Mouse (Mus musculus): ENCODE data around the gene Pdlim1. TPM values are rescaled to one million over a fixed set of nuclear protein-coding genes. Genes with fewer than 3 reads are reported as not detected.

Gene Pdlim1
- polyA plus RNA-seq, 1 experiment from 2014 or later: 122 TPM

DNA sequence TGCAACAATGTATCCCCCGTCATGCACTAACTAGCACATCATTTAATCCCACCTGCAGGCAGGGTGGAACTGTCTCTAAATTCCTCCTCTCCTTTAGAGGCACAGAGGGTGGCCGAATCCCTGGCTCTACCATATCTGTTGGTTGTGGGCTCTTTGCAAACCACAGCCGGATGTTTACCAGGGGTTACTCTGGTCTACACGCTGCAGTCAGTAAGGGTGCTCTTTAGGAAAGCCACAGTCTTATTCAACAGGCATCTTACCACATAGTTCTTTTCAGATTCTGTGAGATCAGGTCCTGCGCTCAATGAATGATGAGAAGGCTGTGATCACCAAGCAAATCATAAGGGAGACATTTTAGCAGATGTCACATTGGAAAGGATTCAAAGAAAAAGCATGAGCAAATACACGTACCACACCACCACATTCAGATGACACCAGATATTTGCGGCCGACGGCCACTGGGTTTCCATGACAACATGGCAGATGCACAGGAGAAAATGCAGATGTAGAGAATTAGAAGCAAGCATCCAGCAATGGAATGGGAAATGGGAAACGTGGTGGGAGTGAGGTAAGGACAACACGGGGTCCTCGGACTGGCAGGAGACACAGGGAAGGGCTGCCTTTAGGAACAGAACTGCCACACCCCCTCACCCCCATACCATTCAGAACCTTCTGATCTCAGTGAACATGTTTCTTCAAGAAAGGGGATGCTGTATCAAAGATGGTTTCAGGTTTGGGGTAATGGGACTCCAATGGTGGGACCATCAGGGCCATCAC lies 28.5 kb upstream of the Pdlim1 start:
- Histone ChIP-seq H3K4me3 (no peak overlapping the region), H3K4me1 (peaks cover 34% of the 10 kb centered on the region), H3K27ac (replicated peaks) (no peak overlapping the region), H3K36me3 (replicated peaks) (no peaks in the 10 kb centered on the region), H3K27me3 (replicated peaks; ENCODE audit: low read depth, poor library complexity, severe bottlenecking) (no peaks in the 10 kb centered on the region), H3K9me3 (no peaks in the 10 kb centered on the region)
- DNase-seq (ENCODE audit: low spot score): no peak
- WGBS: 86% methylated on average over 12 of the region's 12 CpGs

DNA sequence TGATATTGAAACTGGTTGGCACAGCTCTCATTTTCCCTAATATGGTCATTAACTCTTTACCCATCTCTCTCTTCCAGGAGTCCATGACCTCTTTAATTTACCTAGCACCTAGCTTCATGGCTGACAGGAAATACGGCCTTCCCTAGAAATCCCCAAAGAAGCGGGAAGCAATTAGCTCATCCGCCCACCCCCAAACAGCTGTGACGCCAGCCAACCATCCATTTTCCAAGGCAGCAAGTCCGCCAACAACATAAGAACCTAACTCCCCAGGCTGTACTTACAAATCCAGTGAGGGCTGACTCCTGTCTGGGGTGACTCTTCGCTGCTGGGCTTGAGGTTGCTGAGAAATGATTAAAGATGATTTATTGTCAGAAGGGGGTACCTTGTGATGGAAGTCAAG lies 27.5 kb upstream of the Pdlim1 start:
- 70% methylated on average over 6 of the region's 6 CpGs for WGBS
- no peaks in the 10 kb centered on the region for H3K27me3 ChIP-seq (replicated peaks; ENCODE audit: low read depth, poor library complexity, severe bottlenecking)
- no peaks in the 10 kb centered on the region for H3K9me3 ChIP-seq
- H3K4me3 ChIP-seq: no peak overlapping the region
- no peak overlapping the region for H3K27ac ChIP-seq (replicated peaks)
- no peaks in the 10 kb centered on the region for H3K36me3 ChIP-seq (replicated peaks)
- no peak for DNase-seq (ENCODE audit: low spot score)
- peaks cover 25% of the 10 kb centered on the region for H3K4me1 ChIP-seq

DNA sequence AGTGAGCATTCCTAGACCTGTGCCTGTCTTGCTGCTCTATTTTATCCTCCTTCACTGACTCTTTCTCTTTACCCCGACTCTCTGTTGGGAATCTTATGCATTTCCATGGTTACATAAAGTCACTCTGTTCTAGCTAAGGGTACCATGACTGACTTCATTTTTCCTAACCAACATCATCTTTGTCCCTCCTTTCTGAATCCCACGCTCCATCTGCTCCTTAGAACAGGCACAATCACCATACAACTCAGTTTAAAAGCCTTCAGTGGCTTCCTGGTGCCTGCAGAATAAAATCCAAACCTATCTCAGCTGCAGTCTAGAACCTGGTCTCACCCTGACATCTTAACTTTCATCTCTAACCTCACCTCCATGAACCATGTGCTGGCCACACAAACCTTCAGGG lies 26.9 kb upstream of the Pdlim1 start:
- 86% methylated on average over 2 of the region's 2 CpGs for WGBS
- no peak for DNase-seq (ENCODE audit: low spot score)
- H3K27ac ChIP-seq (replicated peaks): 0 out of 2 replicates have a peak overlapping the region, but pooled peaks have one; percentile 40

DNA sequence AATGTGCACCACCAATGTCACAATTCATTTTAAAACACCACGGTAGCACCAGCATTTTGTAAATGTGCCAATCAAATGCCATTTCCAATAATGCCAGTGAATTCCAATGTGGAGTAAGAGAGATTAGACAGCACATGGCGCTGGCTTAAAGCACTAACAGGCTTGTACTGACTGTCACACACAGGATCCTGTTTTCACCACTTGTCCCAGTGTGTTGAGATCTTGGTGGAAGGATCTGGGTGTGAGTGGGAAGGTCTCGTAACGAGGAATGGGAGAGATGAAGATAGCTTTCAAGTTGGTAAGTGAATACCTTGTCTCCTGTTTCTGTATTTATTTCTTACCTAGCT lies 26.1 kb upstream of the Pdlim1 start:
- H3K4me3 ChIP-seq: no peak overlapping the region
- no peaks in the 10 kb centered on the region for H3K9me3 ChIP-seq
- H3K27me3 ChIP-seq (replicated peaks; ENCODE audit: low read depth, poor library complexity, severe bottlenecking): no peaks in the 10 kb centered on the region
- DNase-seq (ENCODE audit: low spot score): no peak
- WGBS: 51% methylated on average over 4 of the region's 4 CpGs
- peaks cover 18% of the 10 kb centered on the region for H3K4me1 ChIP-seq
- H3K36me3 ChIP-seq (replicated peaks): no peaks in the 10 kb centered on the region
- H3K27ac ChIP-seq (replicated peaks): peak overlapping the region; percentile 40; the same call in 1 of the 2 replicates

More for the DNA sequence above, 26.9 kb upstream of the Pdlim1 start:
- Histone ChIP-seq H3K27me3 (replicated peaks; ENCODE audit: low read depth, poor library complexity, severe bottlenecking) (no peaks in the 10 kb centered on the region), H3K4me3 (no peak overlapping the region), H3K4me1 (peaks cover 22% of the 10 kb centered on the region), H3K36me3 (replicated peaks) (no peaks in the 10 kb centered on the region), H3K9me3 (no peaks in the 10 kb centered on the region)

DNA sequence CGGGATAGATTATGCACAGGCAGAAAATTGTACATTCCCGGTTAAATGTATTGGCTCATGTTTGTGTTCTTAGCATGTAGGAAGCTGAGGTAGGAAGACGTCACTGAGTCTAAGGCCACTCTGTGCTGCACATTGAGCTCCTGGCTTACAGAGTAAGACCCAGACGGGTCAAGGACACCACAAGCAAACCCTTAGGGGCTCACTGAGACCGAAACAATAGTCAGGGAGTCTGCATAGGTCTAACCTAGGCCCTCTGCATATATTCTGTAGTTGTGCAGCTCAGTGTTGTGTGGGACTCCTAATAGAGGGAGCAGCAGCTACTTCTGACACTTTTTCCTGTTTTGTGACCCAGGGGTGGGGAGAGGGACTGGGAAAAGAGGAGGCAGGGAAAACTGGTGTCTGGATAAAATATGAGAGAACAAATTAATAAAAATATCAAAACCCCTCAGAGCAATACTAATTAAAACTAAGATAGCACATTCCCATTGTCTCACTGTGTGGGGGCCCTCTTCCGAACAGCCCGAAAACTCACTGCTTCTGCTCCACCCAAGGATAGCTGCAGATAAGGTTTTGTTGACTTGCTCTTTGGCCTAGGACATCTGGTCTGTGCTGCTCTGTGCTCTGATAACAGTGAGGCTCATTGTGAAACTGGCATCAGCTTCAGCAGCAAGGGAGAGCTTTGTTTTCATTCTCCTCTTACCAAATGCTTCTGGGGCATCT lies 25.6 kb upstream of the Pdlim1 start:
- no peak for DNase-seq (ENCODE audit: low spot score)
- H3K9me3 ChIP-seq: no peaks in the 10 kb centered on the region
- 54% methylated on average over 7 of the region's 7 CpGs for WGBS
- H3K4me3 ChIP-seq: no peak overlapping the region
- no peaks in the 10 kb centered on the region for H3K27me3 ChIP-seq (replicated peaks; ENCODE audit: low read depth, poor library complexity, severe bottlenecking)
- H3K4me1 ChIP-seq: peaks cover 18% of the 10 kb centered on the region
- H3K36me3 ChIP-seq (replicated peaks): no peaks in the 10 kb centered on the region
- peak overlapping the region; percentile 40; the same call in 1 of the 2 replicates for H3K27ac ChIP-seq (replicated peaks)

DNA sequence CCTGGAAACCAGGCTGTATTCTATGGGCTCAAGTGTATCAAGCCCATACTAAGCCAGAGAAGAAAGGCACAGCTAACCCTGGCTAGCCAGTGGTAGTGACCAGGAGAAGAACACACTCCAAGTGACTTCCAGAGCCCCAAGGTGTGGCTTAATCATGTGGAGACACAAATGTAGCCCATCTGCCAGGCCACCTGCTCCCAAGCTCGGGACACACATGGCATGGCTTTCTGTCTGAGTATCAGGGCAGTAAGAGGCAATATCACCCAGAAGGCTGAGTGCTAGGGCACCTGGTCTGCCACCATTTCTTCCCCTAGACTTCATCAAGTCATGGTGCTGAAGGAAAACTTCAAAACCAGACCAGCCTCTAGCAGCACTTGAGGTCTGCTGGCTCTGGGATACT lies 22.6 kb upstream of the Pdlim1 start:
- Histone ChIP-seq H3K27ac (replicated peaks) (no peak overlapping the region), H3K4me1 (peaks cover 16% of the 10 kb centered on the region)
- 83% methylated on average over 1 of the region's 1 CpGs for WGBS

DNA sequence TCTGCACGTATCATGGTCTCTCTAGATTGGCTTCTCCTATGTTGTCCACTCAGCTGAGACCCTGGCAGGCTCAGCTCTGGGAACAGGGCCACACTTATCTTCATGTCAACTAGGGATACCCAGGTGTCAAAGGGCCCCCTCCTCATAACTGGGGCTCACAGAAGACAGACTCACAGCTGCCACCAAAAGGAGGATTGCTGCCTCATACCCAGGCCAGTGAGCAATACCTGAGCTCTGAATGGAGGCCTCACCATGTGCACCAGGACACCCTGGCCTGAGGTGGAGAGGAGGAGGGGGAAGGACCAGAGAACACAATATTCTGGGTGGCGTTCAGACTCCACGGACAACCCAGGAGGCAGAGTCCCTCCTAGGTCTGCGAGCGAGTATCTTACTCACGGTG lies 22.1 kb upstream of the Pdlim1 start:
- Histone ChIP-seq H3K27ac (replicated peaks) (no peak overlapping the region), H3K4me1 (peaks cover 13% of the 10 kb centered on the region), H3K9me3 (no peaks in the 10 kb centered on the region), H3K4me3 (no peak overlapping the region), H3K36me3 (replicated peaks) (no peaks in the 10 kb centered on the region), H3K27me3 (replicated peaks; ENCODE audit: low read depth, poor library complexity, severe bottlenecking) (no peaks in the 10 kb centered on the region)
- no peak for DNase-seq (ENCODE audit: low spot score)
- 97% methylated on average over 6 of the region's 6 CpGs for WGBS

More for the DNA sequence above, 22.6 kb upstream of the Pdlim1 start:
- H3K27me3 ChIP-seq (replicated peaks; ENCODE audit: low read depth, poor library complexity, severe bottlenecking): no peaks in the 10 kb centered on the region
- DNase-seq (ENCODE audit: low spot score): no peak
- H3K36me3 ChIP-seq (replicated peaks): no peaks in the 10 kb centered on the region
- no peaks in the 10 kb centered on the region for H3K9me3 ChIP-seq
- H3K4me3 ChIP-seq: no peak overlapping the region

DNA sequence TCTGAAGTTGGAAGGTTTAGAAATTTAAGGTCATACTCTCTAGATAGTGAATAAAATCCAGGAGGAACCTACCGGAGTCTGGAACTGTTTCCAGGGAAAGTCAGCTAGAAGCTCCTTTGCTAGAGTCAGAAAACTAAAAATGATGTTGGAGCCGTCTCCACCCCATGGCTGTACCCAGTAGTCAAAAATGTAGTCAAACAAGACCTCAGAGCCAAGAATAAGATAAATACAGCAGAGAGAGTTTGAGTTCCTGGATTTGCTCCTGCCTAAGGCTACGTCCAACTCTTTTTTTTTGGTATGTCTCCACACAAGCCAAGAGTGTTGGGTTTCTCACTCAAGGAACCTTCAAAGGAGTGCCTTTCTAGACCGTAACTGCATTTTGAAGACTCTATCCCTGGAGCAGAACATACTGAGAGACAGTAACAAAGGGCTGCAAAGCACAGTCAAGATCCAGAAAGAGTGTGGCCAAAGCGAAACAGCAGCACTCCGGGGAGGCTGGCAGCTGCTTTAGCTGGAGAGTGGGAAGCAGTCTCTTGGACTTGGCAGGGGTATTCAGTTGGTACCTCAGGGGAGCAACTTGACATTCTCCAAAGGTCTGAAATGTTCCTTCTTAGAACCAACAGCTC lies 18.6 kb upstream of the Pdlim1 start:
- Histone ChIP-seq H3K27me3 (replicated peaks; ENCODE audit: low read depth, poor library complexity, severe bottlenecking) (no peaks in the 10 kb centered on the region), H3K27ac (replicated peaks) (no peak overlapping the region), H3K4me3 (no peak overlapping the region), H3K36me3 (replicated peaks) (no peaks in the 10 kb centered on the region), H3K9me3 (no peaks in the 10 kb centered on the region), H3K4me1 (peaks cover 4% of the 10 kb centered on the region; the same call in 1 of the 2 replicates)
- DNase-seq (ENCODE audit: low spot score): no peak
- WGBS: 86% methylated on average over 6 of the region's 6 CpGs

DNA sequence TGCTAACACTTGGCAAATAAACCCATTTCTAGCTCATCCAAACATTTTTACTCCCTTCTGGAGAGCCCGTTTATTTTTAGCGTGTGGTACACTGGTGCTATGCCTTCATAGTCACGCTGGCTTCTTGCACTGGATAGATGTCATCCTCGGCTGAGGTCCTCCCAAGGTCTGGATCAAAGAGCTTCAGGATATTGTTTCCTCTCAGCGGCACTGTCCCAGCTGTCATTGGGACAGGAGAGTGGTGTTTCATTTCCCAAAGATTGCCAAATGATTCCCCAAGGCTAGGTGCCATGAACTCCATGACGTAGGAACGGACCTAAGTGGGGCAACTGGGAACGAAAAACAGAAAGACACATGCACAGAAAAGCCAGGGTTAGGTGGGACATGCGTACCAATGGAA lies 16.8 kb upstream of the Pdlim1 start:
- no peak overlapping the region for H3K27ac ChIP-seq (replicated peaks)
- no peak overlapping the region for H3K4me3 ChIP-seq
- WGBS: 90% methylated on average over 9 of the region's 9 CpGs
- DNase-seq (ENCODE audit: low spot score): no peak
- H3K27me3 ChIP-seq (replicated peaks; ENCODE audit: low read depth, poor library complexity, severe bottlenecking): no peaks in the 10 kb centered on the region
- peaks cover 4% of the 10 kb centered on the region; the same call in 1 of the 2 replicates for H3K4me1 ChIP-seq
- no peaks in the 10 kb centered on the region for H3K9me3 ChIP-seq
- no peaks in the 10 kb centered on the region for H3K36me3 ChIP-seq (replicated peaks)

DNA sequence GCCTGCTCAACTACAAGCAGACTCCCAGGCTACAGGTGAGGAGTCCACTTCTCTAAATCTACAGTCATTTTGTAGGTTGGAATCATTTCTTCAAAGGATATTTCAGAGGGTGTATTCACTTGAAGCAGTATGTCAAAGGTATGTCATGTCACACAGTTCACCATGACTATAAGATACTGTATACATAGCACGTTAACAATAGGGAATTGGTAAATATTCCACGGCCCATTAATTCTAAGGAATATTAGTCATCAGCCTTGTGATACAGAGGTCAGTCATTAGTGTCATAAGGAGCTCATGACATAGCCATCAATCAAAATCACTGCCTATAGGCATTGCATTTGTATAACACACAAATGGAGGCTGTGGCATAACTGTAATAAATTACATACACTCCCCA lies 13.1 kb upstream of the Pdlim1 start:
- Histone ChIP-seq H3K36me3 (replicated peaks) (no peaks in the 10 kb centered on the region), H3K27me3 (replicated peaks; ENCODE audit: low read depth, poor library complexity, severe bottlenecking) (no peaks in the 10 kb centered on the region), H3K4me1 (no peaks in the 10 kb centered on the region), H3K9me3 (no peaks in the 10 kb centered on the region; the same call in 1 of the 2 replicates), H3K27ac (replicated peaks) (no peak overlapping the region), H3K4me3 (no peak overlapping the region)
- DNase-seq (ENCODE audit: low spot score): no peak
- 93% methylated on average over 2 of the region's 2 CpGs for WGBS

DNA sequence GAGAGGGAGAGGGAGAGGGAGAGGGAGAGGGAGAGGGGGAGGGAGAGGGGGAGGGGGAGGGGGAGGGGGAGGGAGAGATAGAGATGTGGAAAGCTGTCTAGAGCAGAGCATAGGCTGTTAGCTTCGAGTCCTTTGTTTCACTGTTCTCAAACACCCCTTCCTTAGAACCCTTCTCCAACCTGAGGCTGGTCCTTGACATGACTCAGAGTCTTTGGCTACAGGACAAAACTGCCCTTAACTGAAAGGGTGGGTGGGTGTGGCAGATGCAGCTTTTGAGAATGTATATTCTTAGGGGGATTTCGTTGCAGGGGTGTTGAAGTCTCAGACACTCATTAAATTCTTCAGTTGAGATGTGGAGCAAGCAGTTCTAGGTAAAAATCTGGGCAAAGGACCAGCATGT lies 11.8 kb upstream of the Pdlim1 start:
- no peak overlapping the region for H3K4me3 ChIP-seq
- no peaks in the 10 kb centered on the region for H3K4me1 ChIP-seq
- WGBS: 74% methylated on average over 2 of the region's 2 CpGs
- no peak for DNase-seq (ENCODE audit: low spot score)
- no peaks in the 10 kb centered on the region for H3K36me3 ChIP-seq (replicated peaks)
- H3K27me3 ChIP-seq (replicated peaks; ENCODE audit: low read depth, poor library complexity, severe bottlenecking): no peaks in the 10 kb centered on the region
- no peaks in the 10 kb centered on the region; the same call in 1 of the 2 replicates for H3K9me3 ChIP-seq
- no peak overlapping the region for H3K27ac ChIP-seq (replicated peaks)

DNA sequence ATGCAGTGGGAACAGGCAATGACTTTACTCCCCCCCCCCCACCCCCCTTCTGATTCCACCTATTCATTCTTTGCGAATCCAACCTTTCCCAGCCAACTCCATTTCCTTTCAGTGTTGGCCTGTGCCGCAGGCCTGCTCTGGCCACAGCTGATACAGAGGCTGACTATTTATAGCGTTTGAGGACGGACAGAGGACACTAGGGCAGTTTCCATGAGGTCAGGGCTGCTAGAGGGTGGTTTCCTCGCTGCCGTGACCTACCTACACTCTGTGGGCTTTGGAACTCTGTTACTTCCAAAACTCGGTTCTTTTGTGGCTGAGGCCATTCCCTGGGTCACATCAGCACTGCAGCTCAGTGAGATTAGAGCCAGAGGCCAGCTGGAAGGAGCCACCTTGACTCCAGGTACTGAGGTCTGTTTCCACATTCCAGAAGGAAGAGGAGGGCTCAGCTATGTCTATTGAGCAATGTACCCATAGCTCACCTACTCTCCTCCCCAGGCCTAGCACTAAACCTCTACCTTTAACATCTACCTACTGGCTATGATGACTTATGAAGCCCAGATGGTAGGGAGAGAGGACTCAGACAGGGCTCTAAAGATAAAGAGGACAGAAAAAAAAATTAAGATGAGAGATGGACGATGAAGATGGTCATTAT lies 6.9 kb upstream of the Pdlim1 start:
- DNase-seq (ENCODE audit: low spot score): no peak
- H3K4me1 ChIP-seq: no peaks in the 10 kb centered on the region

More for the DNA sequence above, 6.9 kb upstream of the Pdlim1 start:
- Histone ChIP-seq H3K27ac (replicated peaks) (no peak overlapping the region), H3K9me3 (peaks cover 3% of the 10 kb centered on the region; the same call in 1 of the 2 replicates), H3K4me3 (no peak overlapping the region), H3K36me3 (replicated peaks) (no peaks in the 10 kb centered on the region), H3K27me3 (replicated peaks; ENCODE audit: low read depth, poor library complexity, severe bottlenecking) (no peaks in the 10 kb centered on the region)
- WGBS: 81% methylated on average over 8 of the region's 8 CpGs
